Mouse (Mus musculus): Measurements from ENCODE around the gene Rbfox3. TPM values are rescaled to one million over a fixed set of nuclear protein-coding genes. Genes with fewer than 3 reads are reported as not detected.

Gene Rbfox3
- total RNA-seq, 2 experiments from 2014 or later: 0.09 TPM; not detected in 1

GRCm38 (mm10) chr11:118512257-118512910, 399.0 kb downstream of the Rbfox3 start:
- no peak for DNase-seq (ENCODE audit: low spot score)

GRCm38 (mm10) chr11:118511851-118512250, 399.5 kb downstream of the Rbfox3 start:
- DNase-seq (ENCODE audit: low spot score): no peak

- no peak for DNase-seq (ENCODE audit: low spot score)
Observed at GRCm38 (mm10) chr11:118508341-118508740, 403.1 kb downstream of the Rbfox3 start.

- peak; percentile 70 for DNase-seq (ENCODE audit: low spot score)
Observed at GRCm38 (mm10) chr11:118507904-118508303, 403.5 kb downstream of the Rbfox3 start.

DNA sequence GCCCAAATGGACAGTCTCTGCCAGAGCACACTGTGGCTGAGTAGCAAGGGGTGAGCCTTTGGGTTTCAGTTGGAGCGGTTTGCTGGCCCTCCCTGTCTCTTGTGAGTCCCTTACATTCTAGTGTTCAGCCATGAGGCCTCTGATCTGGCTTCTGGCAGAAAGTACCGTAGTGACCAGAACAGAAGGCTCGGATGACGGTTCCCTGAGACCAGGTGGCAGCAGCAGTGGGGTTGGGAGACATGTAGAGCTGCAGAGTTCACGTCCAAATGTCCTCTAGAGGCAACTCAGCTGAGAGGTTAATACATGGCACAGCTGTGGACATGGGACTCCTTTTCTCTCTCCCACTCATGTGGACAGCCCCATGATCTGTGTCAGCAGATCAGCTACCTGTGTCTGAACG, 404.3 kb downstream of the Rbfox3 start:
- DNase-seq (ENCODE audit: low spot score): no peak

GRCm38 (mm10) chr11:118504180-118504454, 407.3 kb downstream of the Rbfox3 start:
- no peak for DNase-seq (ENCODE audit: low spot score)

DNA sequence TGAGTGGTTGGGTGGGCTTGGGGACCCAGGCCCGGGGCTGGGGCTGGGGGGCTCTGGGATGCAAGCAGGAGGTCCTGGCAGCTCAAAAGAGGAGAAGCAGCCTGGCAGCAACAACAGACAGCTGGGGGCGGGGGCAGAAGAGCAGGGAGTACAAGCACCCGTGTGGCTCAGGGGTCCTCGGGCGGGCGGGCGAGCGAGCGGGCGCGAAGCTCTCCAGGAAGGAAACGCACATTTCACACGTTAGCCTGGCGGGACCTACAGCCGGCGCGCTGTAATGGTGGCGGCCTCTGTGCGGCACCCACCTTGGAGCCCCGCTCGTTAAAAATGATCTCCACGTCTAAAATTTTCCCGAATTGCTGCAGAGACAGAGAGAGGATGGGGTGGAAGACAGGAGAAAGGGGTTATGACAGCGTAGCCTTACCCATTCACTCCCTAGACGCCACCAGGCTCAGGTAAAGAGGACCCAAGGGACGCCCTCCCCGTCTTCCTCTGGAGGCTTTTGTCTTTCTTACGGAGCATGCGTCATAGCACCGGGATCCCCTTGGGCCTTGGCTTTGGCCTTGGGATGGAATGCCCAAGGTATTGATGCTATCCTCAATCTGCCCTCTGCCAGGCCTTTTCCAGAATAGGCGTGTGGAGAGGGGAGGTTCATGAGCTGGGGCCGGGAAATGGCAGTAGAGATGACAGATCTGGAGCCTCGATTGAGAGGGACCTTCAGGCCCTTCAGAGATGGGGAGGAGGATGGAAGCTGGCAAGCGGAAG, 407.8 kb downstream of the Rbfox3 start:
- DNase-seq (ENCODE audit: low spot score): no peak

DNA sequence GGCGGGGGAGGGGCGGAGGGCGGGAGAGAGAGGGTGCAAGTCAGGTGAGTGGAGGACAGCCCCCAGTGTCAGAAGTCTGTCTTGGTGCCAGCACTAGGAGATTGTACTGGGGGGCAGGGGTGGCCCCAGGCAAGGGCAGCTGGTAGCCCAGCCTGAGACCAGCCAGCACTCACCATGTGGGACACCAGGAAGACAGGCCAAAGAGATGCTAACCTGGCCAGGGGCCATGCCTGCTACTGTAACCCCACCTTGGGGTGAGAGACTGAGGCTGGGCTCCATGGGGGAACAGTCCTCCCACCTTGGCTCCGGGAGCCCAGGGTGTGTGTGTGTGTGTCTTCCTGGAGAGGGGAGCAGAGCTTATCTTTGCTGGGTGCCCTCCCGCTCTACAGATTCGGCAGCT, 408.4 kb downstream of the Rbfox3 start:
- DNase-seq (ENCODE audit: low spot score): no peak

- no peak for DNase-seq (ENCODE audit: low spot score)
Observed at GRCm38 (mm10) chr11:118496066-118496689, 415.2 kb downstream of the Rbfox3 start.

DNA sequence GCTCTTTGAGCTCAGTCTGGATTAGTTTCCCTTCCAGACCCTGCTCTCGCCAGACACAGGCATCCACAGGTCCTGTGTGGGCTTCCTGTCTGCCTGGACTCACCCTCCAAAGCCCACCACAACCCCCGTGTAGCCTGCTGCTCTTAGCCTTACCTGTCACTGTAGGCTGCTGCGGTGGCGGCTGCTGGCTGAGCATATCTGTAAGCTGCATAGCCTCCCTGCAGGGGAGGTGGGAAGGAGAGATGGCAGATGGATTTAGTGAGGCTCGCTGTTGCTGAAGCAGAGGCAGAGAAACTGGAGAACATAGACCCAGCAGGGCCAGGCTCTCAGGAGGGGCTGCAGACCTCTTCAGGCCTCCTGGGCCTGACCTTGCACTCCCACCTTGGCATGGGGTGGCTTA, 416.3 kb downstream of the Rbfox3 start:
- no peak for DNase-seq (ENCODE audit: low spot score)

GRCm38 (mm10) chr11:118494001-118494737, 417.2 kb downstream of the Rbfox3 start:
- no peak for DNase-seq (ENCODE audit: low spot score)

GRCm38 (mm10) chr11:118493458-118493857, 417.9 kb downstream of the Rbfox3 start:
- no peak for DNase-seq (ENCODE audit: low spot score)

DNA sequence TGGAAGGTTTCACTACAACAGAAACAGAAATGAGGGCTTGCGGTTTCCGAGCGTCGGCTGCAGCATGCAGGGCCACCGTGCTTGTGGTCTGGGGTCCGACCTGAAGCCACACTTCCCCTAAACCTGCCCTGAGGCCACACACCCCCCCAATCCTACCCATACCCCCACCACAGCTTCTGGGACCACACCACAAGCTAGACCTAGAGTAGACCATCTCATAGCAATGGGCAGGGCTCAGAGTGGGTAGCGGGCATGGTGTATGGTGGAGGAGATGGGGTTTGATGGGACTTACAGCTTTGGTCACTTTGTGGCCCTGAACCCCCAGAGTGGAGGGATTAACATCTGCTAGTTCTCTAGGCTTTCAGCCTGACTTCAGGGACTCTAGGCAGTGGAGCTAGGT, 420.2 kb downstream of the Rbfox3 start:
- no peak for DNase-seq (ENCODE audit: low spot score)

- peak; percentile 81 for DNase-seq (ENCODE audit: low spot score)
Observed at GRCm38 (mm10) chr11:118490566-118491218, 420.7 kb downstream of the Rbfox3 start.

- no peak for DNase-seq (ENCODE audit: low spot score)
Observed at GRCm38 (mm10) chr11:118488907-118489270, 422.5 kb downstream of the Rbfox3 start.

DNA sequence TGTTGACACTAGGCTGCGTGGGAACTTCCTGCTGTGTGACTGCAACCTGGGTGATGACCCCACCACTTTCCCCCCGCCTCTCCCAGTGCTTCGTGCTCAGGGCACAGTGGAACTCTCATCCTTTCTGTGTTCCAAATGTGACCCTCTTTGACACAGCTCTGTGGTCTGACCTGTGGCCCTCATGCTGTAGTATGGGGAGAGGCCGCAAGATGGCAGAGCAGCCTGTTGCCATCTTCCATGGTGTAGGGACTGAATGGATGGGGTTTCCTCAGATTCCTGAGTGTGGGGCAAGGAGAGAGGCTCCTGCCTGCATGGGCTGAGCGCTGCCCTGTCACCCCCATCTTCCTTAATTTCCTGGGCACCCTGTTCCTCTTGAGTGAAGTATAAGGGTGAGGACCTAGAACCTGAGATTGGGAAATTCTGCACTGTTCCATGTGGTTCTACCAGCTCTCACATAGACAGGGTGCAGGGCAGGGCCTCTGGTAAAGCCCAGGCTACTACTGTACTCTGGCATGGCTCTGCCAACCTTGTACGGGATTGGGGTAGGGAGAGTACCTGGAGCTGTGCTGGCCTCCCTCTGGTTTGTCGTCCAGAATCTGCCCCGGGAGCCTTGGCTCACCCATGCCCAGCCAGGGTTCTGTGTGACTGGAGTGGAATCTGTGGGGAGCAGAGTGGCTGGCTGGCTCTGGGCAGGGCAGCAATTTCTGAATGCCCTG, 423.0 kb downstream of the Rbfox3 start:
- DNase-seq (ENCODE audit: low spot score): no peak

DNA sequence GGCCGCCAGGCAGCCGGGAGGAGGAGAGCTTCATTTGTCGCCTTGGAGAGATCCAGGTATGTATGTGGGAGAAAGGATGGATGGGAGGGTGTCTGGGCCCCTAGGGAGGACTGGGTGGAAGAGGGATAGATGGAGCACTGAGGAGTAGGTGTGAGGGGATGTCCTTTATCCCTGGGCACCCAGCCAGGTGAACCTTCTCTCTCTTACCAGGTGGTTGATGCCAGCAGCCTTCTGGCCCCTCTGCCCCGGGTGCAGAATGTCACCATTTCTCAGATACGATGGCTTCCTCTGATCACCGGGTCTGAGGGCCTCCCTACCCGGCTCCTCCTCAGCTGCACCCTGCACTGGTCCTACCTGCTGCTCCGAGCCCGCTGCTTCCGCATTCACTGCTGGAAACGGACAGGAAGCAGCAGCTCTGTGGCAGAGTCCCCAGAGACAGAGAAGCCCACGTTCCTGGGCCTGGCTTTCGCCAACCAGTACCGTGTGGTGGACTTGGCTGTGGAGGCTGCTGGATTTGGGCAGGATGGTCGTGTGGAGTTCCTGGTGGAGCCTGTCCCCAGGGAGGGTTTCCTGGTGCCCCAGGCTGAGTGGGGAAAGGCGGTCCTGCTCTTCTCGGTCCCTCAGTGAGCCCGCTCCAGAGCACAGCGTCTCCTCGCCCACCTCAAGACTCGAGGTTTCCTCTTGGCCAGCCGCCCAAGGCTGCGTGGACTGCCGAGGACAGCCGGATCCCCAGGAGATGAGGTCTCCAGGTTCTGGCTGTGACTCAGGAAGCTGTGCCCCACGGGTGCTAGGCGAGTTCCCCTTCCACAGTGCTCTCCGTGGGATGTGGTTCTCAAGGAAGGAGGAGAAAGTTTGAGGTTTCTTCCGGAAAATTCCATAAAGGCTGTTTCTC, 424.3 kb downstream of the Rbfox3 start:
- DNase-seq (ENCODE audit: low spot score): no peak

DNA sequence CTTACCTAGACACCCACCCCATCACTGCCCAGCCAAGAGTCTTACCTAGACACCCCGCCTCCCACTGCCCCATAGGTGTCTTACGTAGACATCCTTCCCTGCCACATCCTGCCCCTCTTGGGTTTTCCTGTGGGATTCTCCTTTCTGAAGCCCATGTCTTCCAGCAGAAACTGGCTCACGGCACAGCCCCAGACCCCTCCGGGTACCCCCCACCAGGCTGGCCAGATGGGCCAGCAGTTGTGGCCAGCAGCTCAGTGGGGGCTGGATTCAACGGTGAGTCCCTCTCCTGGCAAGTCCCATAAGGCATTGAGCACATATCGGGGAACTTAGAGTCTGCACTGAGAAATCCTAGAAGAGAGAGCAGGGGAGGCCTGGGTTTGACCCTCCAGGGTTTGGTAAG, 425.1 kb downstream of the Rbfox3 start:
- DNase-seq (ENCODE audit: low spot score): no peak

GRCm38 (mm10) chr11:118485780-118486179, 425.6 kb downstream of the Rbfox3 start:
- no peak for DNase-seq (ENCODE audit: low spot score)

DNA sequence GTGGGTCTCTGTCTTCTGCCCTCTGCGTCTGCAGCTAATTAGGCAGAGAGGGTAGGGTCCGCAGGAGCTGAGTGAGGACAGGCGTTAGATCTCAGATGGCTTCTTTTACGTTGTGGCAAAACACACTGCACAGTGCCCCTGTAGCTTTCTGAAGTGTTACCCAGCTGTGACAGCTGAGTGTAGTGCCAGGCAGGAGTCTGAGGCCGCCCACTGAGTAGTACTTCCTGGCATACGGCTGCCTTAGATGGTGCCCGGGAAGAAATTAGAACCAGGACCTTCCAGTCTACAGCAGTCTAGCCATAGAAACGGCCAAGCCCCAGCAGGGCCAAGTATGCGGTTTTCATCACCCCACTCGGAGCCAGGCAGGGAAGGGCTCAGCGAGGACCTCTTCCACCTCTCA, 426.1 kb downstream of the Rbfox3 start:
- no peak for DNase-seq (ENCODE audit: low spot score)

All from gastrocnemius, adult 18-20 months (tissue).